Comparison of ENCODE assay signal across 14 mouse cellular contexts in genomic region chr10:120547164-120547563, GRCm38 (mm10).
"Had no signal": no experiment of that assay in that cellular context is flagged by ENCODE, and none has a peak within 500 bp of the region (broad histone marks: within the 10 kb centered on the region; RNA-seq: fewer than 3 reads in every experiment).

No protein-coding gene starts in this region.

- H3K9ac ChIP-seq: limb, embryonic 12.5 days; liver, embryonic 13.5 days; liver, postnatal 0 days; neural tube, embryonic 15.5 days had no signal

- H3K27me3 ChIP-seq: limb, embryonic 12.5 days had no signal

- H3K4me2 ChIP-seq: limb, embryonic 12.5 days; liver, embryonic 13.5 days; neural tube, embryonic 15.5 days had no signal

- H3K4me3 ChIP-seq: limb, embryonic 12.5 days; liver, embryonic 13.5 days; myocyte; neural tube, embryonic 15.5 days had no signal

- H3K36me3 ChIP-seq: limb, embryonic 12.5 days; liver, embryonic 13.5 days; neural tube, embryonic 15.5 days had no signal

- H3K27ac ChIP-seq: kidney, postnatal 0 days; limb, embryonic 12.5 days; liver, embryonic 13.5 days; neural tube, embryonic 15.5 days had no signal

- H3K9me3 ChIP-seq: limb, embryonic 12.5 days; liver, embryonic 13.5 days; neural tube, embryonic 15.5 days had no signal

- ATAC-seq: liver, postnatal 0 days had no signal

- DNase-seq: kidney, adult 11 months; kidney, adult 9 months; kidney, postnatal 36 days; layer of hippocampus, adult 9-11 months; layer of hippocampus, postnatal 36 days; liver; liver, embryonic 13.5 days; liver, postnatal 0 days; midbrain, embryonic 14.5 days; thymus, postnatal 4 days had no signal
